Mouse (Mus musculus) monocyte, adult 5-6 weeks (primary cell): ENCODE measurements around the gene Hoxd4. TPM values are rescaled to one million over a fixed set of nuclear protein-coding genes. Genes with fewer than 3 reads are reported as not detected.

Source experiments
- ATAC-seq: fragments of 153-309, 156-312 bp; replicated peaks from 2 replicates; pipeline ENCODE4 v1.8.0; 2017; ENCODE audit warnings: mild to moderate bottlenecking; ENCODE audit not compliant: low TSS enrichment, insufficient number of reproducible peaks, severe bottlenecking, poor library complexity, low FRiP score
- total RNA-seq: library from RNA; stranded (forward); fragments of 200-1000, 200-491, 200-594 nt; gene quantifications from 3 replicates; pipeline ENCODE4 v1.2.3, GENCODE M21; 2017

The Hoxd4 gene
- total RNA-seq, 1 experiment from 2014 or later: not detected

- ATAC-seq: no peak
Measured at GRCm38 (mm10) chr2:74735851-74736687, 24.3 kb downstream of the Hoxd4 start.

DNA sequence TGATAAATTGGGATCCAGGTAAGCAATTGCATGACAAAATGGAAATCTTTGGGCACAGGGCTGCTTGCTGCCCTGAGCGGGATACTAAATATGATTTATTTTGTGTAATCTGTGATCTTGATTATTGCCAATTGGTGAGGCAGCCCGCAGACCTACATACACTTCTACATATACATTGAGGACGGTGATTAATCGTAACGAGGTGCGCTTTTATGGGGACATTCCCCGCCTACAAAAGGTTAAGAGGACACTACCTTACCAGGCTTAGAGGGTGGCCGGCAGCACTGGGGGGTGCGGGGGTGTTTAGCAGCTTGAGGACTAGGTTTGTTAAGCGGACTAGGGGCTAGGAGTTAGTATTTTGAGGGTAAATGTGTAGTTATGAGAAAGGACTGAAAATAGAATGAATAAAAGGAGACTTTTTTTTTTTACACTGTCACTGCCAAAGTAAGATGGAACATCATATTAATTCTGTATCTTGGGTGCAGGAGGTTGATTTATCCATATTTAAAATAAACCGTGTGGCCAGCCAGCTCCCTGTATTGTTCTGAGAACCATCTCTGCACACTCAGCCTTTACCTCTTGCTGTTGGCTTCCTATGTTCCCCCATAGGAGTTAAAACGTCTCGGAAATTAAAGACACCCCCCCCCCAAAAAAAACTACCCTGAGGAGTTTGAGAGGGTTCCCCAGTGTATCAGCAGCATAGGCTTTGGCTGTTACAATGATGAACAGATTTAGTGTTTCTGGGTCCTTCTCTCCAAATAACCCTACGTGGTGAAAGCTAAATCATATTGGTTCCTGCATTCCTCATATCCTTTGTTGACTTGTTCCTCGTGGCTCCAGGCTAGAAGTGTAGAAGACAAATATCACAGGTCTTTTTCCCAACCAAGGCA lies 25.2 kb downstream of the Hoxd4 start:
- no peak for ATAC-seq

DNA sequence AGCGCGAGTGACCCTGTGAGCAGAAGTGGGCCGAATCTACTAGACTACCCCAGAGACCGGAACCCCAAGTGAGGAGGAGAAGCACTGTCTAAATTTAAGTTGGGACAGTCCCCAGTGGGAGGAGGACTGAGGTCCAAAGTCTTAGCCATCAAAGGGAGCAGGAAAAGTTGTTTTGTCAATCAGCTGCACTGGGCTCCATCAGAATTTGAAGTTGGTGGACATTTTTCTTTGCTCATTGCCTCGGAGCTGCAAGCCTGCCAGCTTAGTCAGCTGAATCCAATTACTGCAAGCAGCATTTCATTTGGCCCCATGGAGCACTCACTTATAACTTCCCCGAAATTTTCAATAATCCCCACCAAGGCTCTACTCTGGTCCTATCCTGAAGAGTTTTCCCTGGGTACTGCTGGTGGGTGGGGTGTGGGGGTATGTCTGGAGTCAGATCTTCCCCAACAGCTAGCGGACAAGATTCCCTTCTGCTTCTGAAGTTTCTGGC lies 25.9 kb downstream of the Hoxd4 start:
- ATAC-seq: no peak

DNA sequence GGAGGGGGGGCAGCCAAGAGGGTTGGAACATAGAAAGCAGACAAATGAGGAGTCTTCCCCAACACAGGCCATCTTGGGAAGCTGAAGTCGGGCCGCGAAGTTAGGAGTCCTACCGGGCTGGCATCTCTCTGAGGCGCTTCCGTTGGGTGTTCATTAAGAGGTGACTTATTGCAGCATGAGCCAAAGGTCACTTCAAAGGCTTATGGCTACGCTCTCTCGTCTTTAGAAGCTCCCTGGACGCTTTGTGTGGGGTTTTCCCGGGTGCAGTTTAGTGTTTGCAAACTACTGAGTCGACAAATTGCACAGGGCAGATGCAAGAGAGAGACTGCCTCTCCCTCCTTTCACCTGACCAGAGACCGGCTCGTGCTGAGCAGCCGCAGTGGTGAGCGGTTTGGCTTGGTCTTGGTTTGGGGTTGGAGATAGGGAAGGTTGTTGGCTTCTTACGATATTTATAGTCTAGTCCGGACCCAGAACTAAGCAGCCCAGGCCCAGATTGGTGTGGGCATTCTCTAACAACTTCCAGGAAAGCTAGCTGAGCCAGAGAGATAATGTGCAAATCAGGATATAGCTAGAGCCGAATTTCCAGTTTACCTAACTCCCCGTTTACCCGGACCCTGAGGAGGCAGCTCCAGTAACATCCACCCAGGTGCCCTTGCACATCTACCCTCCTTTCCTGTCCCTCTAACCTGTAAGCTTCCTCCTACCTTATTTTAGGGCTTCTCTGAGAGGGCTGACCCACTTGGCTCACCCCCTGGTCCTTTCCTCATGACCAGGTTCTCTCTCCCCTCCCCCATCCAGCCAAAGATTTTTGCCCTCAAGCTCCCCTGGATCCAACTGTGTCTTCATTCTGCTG lies 27.1 kb downstream of the Hoxd4 start:
- ATAC-seq: no peak

- ATAC-seq: no peak
Measured at GRCm38 (mm10) chr2:74739476-74739800, 27.7 kb downstream of the Hoxd4 start.

GRCm38 (mm10) chr2:74739869-74740268 lies 28.1 kb downstream of the Hoxd4 start:
- no peak for ATAC-seq

- ATAC-seq: no peak
Measured at GRCm38 (mm10) chr2:74740311-74741091, 28.8 kb downstream of the Hoxd4 start.

DNA sequence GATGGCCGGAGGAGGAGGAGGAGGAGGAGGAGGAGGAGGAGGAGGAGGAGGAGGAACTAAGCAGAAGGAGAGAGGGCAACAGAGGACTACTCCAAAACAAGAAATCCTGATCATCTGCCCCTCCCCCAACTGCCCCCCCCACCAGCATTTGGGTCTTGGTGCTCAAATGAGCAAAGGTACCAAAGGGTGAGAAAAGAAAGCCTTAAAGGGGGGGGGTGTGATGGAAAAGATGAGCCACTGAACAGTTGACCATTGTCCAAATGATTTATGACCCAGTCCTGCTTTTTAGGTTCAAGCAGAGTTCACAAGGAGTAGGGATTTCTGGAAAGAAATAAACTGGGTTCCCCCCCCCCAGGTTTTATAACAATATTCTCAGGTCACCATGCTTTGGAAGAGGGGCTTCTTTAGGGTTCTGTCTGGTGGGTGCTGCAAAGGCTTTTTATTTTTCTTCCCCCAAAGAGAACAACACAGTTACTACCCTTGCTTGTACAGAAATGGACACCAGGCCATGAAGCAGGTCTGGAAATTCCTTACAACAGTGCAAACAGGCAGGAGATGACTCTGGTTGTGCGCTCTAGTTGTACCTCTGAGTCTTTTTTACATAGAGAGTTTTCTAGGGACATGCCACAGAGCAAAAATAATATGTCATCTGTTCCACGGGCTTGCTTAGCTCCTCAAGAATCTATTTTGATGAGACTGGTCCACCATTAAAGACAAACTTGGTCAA lies 29.7 kb downstream of the Hoxd4 start:
- ATAC-seq: no peak

- no peak for ATAC-seq
Measured at GRCm38 (mm10) chr2:74741979-74742277, 30.2 kb downstream of the Hoxd4 start.

DNA sequence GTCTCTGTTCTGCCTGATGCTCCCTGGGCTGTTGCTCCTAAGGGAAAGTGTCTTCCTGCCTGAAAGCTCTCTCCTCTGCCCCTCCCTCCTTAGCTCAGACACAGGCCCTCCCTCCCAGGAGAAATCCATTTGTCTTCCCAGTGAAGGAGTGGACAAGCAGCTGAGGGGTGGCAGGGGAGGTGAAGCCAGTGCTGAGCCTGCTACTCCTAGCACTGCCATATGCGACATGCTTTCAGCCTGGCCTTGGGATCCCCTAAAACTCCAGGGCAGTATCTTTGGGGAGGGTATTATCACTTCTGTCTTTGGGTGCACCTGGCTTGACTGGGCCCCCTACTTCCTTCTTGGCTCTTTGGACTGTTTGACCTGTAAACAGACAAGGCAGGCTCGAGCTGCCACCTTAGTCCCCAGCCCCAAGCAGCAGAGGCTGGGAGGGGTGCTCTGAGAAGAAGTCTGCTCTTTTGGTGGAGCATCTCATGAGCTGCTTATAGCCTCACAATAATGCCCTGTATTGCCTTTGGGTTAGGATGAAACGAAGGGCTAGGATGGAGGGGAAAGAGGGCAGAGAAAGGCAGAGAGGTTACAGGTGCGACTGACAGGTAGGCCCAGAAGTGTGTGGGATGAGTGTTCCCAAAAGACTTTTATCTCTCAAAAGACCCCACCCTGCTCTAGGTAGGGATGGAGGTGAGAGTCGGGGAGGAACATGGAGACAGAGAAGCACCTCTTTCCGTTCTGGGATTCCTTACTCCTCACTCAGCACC lies 34.0 kb downstream of the Hoxd4 start:
- no peak for ATAC-seq

DNA sequence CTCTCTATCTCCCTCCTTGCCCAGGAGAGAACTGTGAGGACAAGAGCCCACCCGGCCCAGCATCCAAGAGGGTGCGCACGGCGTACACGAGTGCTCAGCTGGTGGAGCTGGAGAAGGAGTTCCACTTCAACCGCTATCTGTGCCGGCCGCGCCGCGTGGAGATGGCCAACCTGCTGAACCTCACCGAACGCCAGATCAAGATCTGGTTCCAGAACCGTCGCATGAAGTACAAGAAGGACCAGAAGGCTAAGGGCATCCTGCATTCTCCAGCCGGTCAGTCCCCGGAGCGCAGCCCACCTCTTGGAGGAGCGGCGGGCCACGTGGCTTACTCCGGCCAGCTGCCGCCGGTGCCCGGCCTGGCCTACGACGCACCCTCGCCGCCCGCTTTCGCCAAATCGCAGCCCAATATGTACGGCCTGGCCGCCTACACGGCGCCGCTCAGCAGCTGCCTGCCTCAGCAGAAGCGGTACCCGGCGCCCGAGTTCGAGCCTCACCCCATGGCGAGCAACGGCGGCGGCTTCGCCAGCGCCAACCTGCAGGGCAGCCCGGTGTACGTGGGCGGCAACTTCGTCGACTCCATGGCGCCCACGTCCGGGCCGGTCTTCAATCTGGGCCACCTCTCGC lies 34.7 kb downstream of the Hoxd4 start:
- no peak for ATAC-seq

DNA sequence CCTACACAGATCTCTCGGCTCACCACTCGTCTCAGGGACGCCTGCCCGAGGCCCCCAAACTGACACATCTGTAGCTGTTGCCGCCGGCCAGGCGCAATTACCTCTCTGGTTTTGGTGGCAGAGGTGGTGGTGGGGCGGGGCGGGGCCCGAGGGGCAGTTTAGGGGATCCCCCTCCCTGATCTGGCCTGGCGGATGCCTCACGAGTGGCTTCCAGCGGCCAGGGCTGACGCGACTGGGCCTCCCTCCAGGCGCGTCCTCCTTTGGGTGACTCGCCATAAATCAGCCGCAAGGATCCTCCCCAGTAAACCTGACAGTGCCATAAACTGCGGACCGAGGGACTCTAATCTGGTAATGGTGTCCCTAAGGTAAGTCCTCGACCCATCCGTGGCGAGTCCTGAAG lies 35.3 kb downstream of the Hoxd4 start:
- ATAC-seq: no peak

- no peak for ATAC-seq
Measured at GRCm38 (mm10) chr2:74747661-74748141, 36.0 kb downstream of the Hoxd4 start.

- ATAC-seq: no peak
Measured at GRCm38 (mm10) chr2:74748436-74748995, 36.8 kb downstream of the Hoxd4 start.

- ATAC-seq: no peak
Measured at GRCm38 (mm10) chr2:74749337-74750121, 37.8 kb downstream of the Hoxd4 start.
